Mouse (Mus musculus): ENCODE data around the gene Qars. TPM values are rescaled to one million over a fixed set of nuclear protein-coding genes. Genes with fewer than 3 reads are reported as not detected.

The Qars gene
- polyA plus RNA-seq, 1 experiment from 2014 or later, result 130 TPM

- DNase-seq (ENCODE audit: low spot score), result no peak
- Histone ChIP-seq H3K4me1 (ENCODE audit: control insufficient read depth, insufficient read depth, low read length) (no peaks in the 10 kb centered on the region), H3K9ac (replicated peaks; ENCODE audit: low read length) (no peak overlapping the region), H3K27me3 (ENCODE audit: control insufficient read depth, insufficient read depth, low read length) (no peaks in the 10 kb centered on the region), H3K4me3 (ENCODE audit: low read depth, low read length) (no peak overlapping the region), H3K36me3 (replicated peaks; ENCODE audit: control insufficient read depth, insufficient read depth, low read depth, low read length) (peaks cover 3% of the 10 kb centered on the region; the same call in 1 of the 2 replicates), H3K27ac (replicated peaks; ENCODE audit: low read depth, low read length) (no peak overlapping the region), H3K9me3 (replicated peaks; ENCODE audit: control insufficient read depth, low read length) (no peaks in the 10 kb centered on the region), H3K4me2 (ENCODE audit: low read depth, low read length) (no peak overlapping the region)
- no peak for ATAC-seq (replicated peaks; ENCODE audit: insufficient number of reproducible peaks, low FRiP score, low TSS enrichment, low read depth)
- WGBS, result 94% methylated on average over 2 of the region's 2 CpGs
These were observed 41.3 kb upstream of the Qars start for GRCm38 (mm10) chr9:108466219-108466618.

- Histone ChIP-seq H3K27ac (replicated peaks; ENCODE audit: low read depth, low read length) (no peak overlapping the region), H3K36me3 (replicated peaks; ENCODE audit: control insufficient read depth, insufficient read depth, low read depth, low read length) (no peaks in the 10 kb centered on the region), H3K4me3 (ENCODE audit: low read depth, low read length) (no peak overlapping the region), H3K9ac (replicated peaks; ENCODE audit: low read length) (no peak overlapping the region), H3K4me2 (ENCODE audit: low read depth, low read length) (no peak overlapping the region), H3K27me3 (ENCODE audit: control insufficient read depth, insufficient read depth, low read length) (no peaks in the 10 kb centered on the region), H3K9me3 (replicated peaks; ENCODE audit: control insufficient read depth, low read length) (no peaks in the 10 kb centered on the region), H3K4me1 (ENCODE audit: control insufficient read depth, insufficient read depth, low read length) (no peaks in the 10 kb centered on the region)
- no peak for DNase-seq (ENCODE audit: low spot score)
- WGBS, result 72% methylated on average over 5 of the region's 5 CpGs
- no peak for ATAC-seq (replicated peaks; ENCODE audit: insufficient number of reproducible peaks, low FRiP score, low TSS enrichment, low read depth)
These were observed 38.1 kb upstream of the Qars start for GRCm38 (mm10) chr9:108469430-108469829.

- no peak for DNase-seq (ENCODE audit: low spot score)
- no peaks in the 10 kb centered on the region for H3K9me3 ChIP-seq (replicated peaks; ENCODE audit: control insufficient read depth, low read length)
- H3K9ac ChIP-seq (replicated peaks; ENCODE audit: low read length), result no peak overlapping the region
- H3K4me2 ChIP-seq (ENCODE audit: low read depth, low read length), result no peak overlapping the region
- ATAC-seq (replicated peaks; ENCODE audit: insufficient number of reproducible peaks, low FRiP score, low TSS enrichment, low read depth), result no peak
- H3K36me3 ChIP-seq (replicated peaks; ENCODE audit: control insufficient read depth, insufficient read depth, low read depth, low read length), result no peaks in the 10 kb centered on the region
- H3K4me3 ChIP-seq (ENCODE audit: low read depth, low read length), result no peak overlapping the region
- H3K27ac ChIP-seq (replicated peaks; ENCODE audit: low read depth, low read length), result no peak overlapping the region
- no peaks in the 10 kb centered on the region for H3K27me3 ChIP-seq (ENCODE audit: control insufficient read depth, insufficient read depth, low read length)
- no peaks in the 10 kb centered on the region for H3K4me1 ChIP-seq (ENCODE audit: control insufficient read depth, insufficient read depth, low read length)
- WGBS, result 70% methylated on average over 4 of the region's 4 CpGs
These were observed 37.7 kb upstream of the Qars start for GRCm38 (mm10) chr9:108469845-108470244.

- DNase-seq (ENCODE audit: low spot score) (no peak), ATAC-seq (replicated peaks; ENCODE audit: insufficient number of reproducible peaks, low FRiP score, low TSS enrichment, low read depth) (no peak)
- Histone ChIP-seq H3K9ac (replicated peaks; ENCODE audit: low read length) (no peak overlapping the region), H3K4me3 (ENCODE audit: low read depth, low read length) (no peak overlapping the region), H3K9me3 (replicated peaks; ENCODE audit: control insufficient read depth, low read length) (no peaks in the 10 kb centered on the region), H3K27ac (replicated peaks; ENCODE audit: low read depth, low read length) (no peak overlapping the region), H3K4me1 (ENCODE audit: control insufficient read depth, insufficient read depth, low read length) (no peaks in the 10 kb centered on the region; the same call in 1 of the 2 replicates), H3K4me2 (ENCODE audit: low read depth, low read length) (no peak overlapping the region), H3K36me3 (replicated peaks; ENCODE audit: control insufficient read depth, insufficient read depth, low read depth, low read length) (no peaks in the 10 kb centered on the region), H3K27me3 (ENCODE audit: control insufficient read depth, insufficient read depth, low read length) (no peaks in the 10 kb centered on the region)
- WGBS, result 55% methylated on average over 1 of the region's 1 CpGs
These were observed 33.0 kb upstream of the Qars start for GRCm38 (mm10) chr9:108474528-108474927.

- H3K27me3 ChIP-seq (ENCODE audit: control insufficient read depth, insufficient read depth, low read length), result no peaks in the 10 kb centered on the region
- H3K9me3 ChIP-seq (replicated peaks; ENCODE audit: control insufficient read depth, low read length), result no peaks in the 10 kb centered on the region
- H3K36me3 ChIP-seq (replicated peaks; ENCODE audit: control insufficient read depth, insufficient read depth, low read depth, low read length), result no peaks in the 10 kb centered on the region
- peak overlapping the region; percentile 67 for H3K9ac ChIP-seq (replicated peaks; ENCODE audit: low read length)
- peaks cover 4% of the 10 kb centered on the region for H3K4me1 ChIP-seq (ENCODE audit: control insufficient read depth, insufficient read depth, low read length)
- DNase-seq (ENCODE audit: low spot score) (peak; percentile 89), ATAC-seq (replicated peaks; ENCODE audit: insufficient number of reproducible peaks, low FRiP score, low TSS enrichment, low read depth) (peak; percentile 63; the same call in 1 of the 2 replicates)
- under 1% methylated on average over 20 of the region's 20 CpGs for WGBS
- peak overlapping the region; percentile 76 for H3K27ac ChIP-seq (replicated peaks; ENCODE audit: low read depth, low read length)
- peak overlapping the region; percentile 38 for H3K4me3 ChIP-seq (ENCODE audit: low read depth, low read length)
- peak overlapping the region; percentile 53 for H3K4me2 ChIP-seq (ENCODE audit: low read depth, low read length)
These were observed 28.8 kb upstream of the Qars start for GRCm38 (mm10) chr9:108478638-108479156.

GRCm38 (mm10) chr9:108479241-108479640 lies 28.3 kb upstream of the Qars start:
- H3K4me3 ChIP-seq (ENCODE audit: low read depth, low read length), result no peak overlapping the region
- H3K36me3 ChIP-seq (replicated peaks; ENCODE audit: control insufficient read depth, insufficient read depth, low read depth, low read length), result peaks cover 3% of the 10 kb centered on the region
- ATAC-seq (replicated peaks; ENCODE audit: insufficient number of reproducible peaks, low FRiP score, low TSS enrichment, low read depth), result 0 out of 2 replicates have a peak, but pooled peaks have one; percentile 9
- H3K9me3 ChIP-seq (replicated peaks; ENCODE audit: control insufficient read depth, low read length), result no peaks in the 10 kb centered on the region
- H3K4me2 ChIP-seq (ENCODE audit: low read depth, low read length), result no peak overlapping the region; the same call in none of the 2 replicates
- H3K4me1 ChIP-seq (ENCODE audit: control insufficient read depth, insufficient read depth, low read length), result peaks cover 4% of the 10 kb centered on the region
- no peaks in the 10 kb centered on the region for H3K27me3 ChIP-seq (ENCODE audit: control insufficient read depth, insufficient read depth, low read length)
- 0 out of 2 replicates have a peak overlapping the region, but pooled peaks have one; percentile 35 for H3K9ac ChIP-seq (replicated peaks; ENCODE audit: low read length)
- H3K27ac ChIP-seq (replicated peaks; ENCODE audit: low read depth, low read length), result peak overlapping the region; percentile 76
- no peak for DNase-seq (ENCODE audit: low spot score)
- WGBS, result 39% methylated on average over 11 of the region's 11 CpGs

- Histone ChIP-seq H3K27me3 (ENCODE audit: control insufficient read depth, insufficient read depth, low read length) (no peaks in the 10 kb centered on the region), H3K36me3 (replicated peaks; ENCODE audit: control insufficient read depth, insufficient read depth, low read depth, low read length) (peaks cover 4% of the 10 kb centered on the region), H3K4me2 (ENCODE audit: low read depth, low read length) (peak within 1 kb of the TSS; percentile 85), H3K4me3 (ENCODE audit: low read depth, low read length) (peak within 1 kb of the TSS; percentile 51), H3K9ac (replicated peaks; ENCODE audit: low read length) (peak within 1 kb of the TSS; percentile 70), H3K9me3 (replicated peaks; ENCODE audit: control insufficient read depth, low read length) (no peaks in the 10 kb centered on the region), H3K27ac (replicated peaks; ENCODE audit: low read depth, low read length) (peak within 1 kb of the TSS; percentile 76), H3K4me1 (ENCODE audit: control insufficient read depth, insufficient read depth, low read length) (peaks cover 4% of the 10 kb centered on the region)
- DNase-seq (ENCODE audit: low spot score) (peak; percentile 93), ATAC-seq (replicated peaks; ENCODE audit: insufficient number of reproducible peaks, low FRiP score, low TSS enrichment, low read depth) (peak; percentile 61)
- 11% methylated on average over 10 of the region's 10 CpGs for WGBS
These were observed 27.7 kb upstream of the Qars start, which contains the start of gene Lamb2 for GRCm38 (mm10) chr9:108479721-108480351. Lamb2 (plus strand) TSS chr9:108479736.

GRCm38 (mm10) chr9:108480813-108481519 lies 26.5 kb upstream of the Qars start:
- no peak overlapping the region for H3K9ac ChIP-seq (replicated peaks; ENCODE audit: low read length)
- H3K4me2 ChIP-seq (ENCODE audit: low read depth, low read length), result no peak overlapping the region
- no peaks in the 10 kb centered on the region for H3K27me3 ChIP-seq (ENCODE audit: control insufficient read depth, insufficient read depth, low read length)
- 93% methylated on average over 28 of the region's 28 CpGs for WGBS
- no peak overlapping the region for H3K27ac ChIP-seq (replicated peaks; ENCODE audit: low read depth, low read length)
- ATAC-seq (replicated peaks; ENCODE audit: insufficient number of reproducible peaks, low FRiP score, low TSS enrichment, low read depth) (no peak), DNase-seq (ENCODE audit: low spot score) (no peak)
- H3K36me3 ChIP-seq (replicated peaks; ENCODE audit: control insufficient read depth, insufficient read depth, low read depth, low read length), result peaks cover 4% of the 10 kb centered on the region
- no peaks in the 10 kb centered on the region for H3K9me3 ChIP-seq (replicated peaks; ENCODE audit: control insufficient read depth, low read length)
- H3K4me1 ChIP-seq (ENCODE audit: control insufficient read depth, insufficient read depth, low read length), result peaks cover 4% of the 10 kb centered on the region
- H3K4me3 ChIP-seq (ENCODE audit: low read depth, low read length), result no peak overlapping the region
